Mouse (Mus musculus): ENCODE results near the gene Calm1.

Calm1 gene

GRCm38 (mm10) chr12:100198967-100199660 lies at the start of gene Calm1:
TSS of gene Calm1 (plus strand) at chr12:100199435.
- CTCF ChIA-PET, result interaction anchor here (0.5 to 2.0 kb wide), 5 partner anchors 9 to 400 kb away, joined by 3 to 17 read pairs (median 3); no protein-coding TSS in a partner anchor

- CTCF ChIA-PET, result no interaction called here
These were observed 46.8 kb upstream of the Calm1 start for GRCm38 (mm10) chr12:100152466-100152865.

- CTCF ChIA-PET, result interaction anchor here (0.6 kb wide), 1 partner anchor 25 kb away, joined by 5 read pairs; no protein-coding TSS in a partner anchor
These were observed 39.8 kb upstream of the Calm1 start, which contains the start of gene Nrde2 for GRCm38 (mm10) chr12:100159261-100159975. TSS of gene Nrde2 (minus strand) at chr12:100159653.

- CTCF ChIA-PET, result no interaction called here
These were observed 34.2 kb upstream of the Calm1 start for GRCm38 (mm10) chr12:100164991-100165500.

DNA sequence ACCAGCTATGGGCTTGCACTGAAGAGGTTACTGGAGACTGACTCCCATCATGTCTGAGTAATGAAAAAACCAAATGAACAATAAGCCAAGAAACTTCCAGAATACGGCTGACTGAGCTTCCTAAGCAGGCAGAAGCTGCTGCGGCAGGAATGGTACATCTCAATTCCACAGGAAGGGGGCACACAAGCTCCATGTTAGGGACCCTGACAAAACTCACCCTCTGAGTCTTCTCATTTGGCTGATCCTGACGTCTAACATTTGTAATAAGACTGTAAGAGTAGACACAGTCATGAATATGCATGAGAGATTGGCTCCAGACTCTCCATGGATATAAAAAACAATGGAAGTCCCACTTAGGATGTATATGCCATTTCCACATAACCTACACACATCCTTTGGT lies 33.1 kb upstream of the Calm1 start:
- CTCF ChIA-PET, result no interaction called here

- CTCF ChIA-PET, result interaction anchor here (0.7 kb wide), 1 partner anchor 298 kb away, joined by 3 read pairs; no protein-coding TSS in a partner anchor
These were observed 32.3 kb upstream of the Calm1 start for GRCm38 (mm10) chr12:100166939-100167338.

DNA sequence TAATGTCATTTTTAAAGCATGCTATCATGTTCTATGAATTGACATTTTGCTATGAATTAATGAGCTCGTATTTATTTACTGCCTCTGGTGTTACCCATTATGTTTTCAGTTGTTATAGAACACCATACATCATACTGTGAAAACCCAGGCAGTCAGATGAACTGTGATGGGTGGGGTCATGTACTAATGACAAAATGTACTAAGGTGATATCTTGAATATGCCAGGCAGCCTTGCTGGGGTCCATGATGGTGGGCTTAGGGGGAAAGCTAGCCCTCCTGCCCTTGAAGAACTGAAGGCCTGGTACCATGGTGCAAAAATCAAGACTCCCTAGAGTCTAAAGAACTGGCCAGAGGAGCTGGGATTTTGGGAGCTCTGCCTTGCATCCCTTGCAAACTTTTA lies 31.7 kb upstream of the Calm1 start:
- CTCF ChIA-PET, result interaction anchor here (0.7 to 1.0 kb wide), 2 partner anchors 19 to 298 kb away, joined by 3 read pairs; no protein-coding TSS in a partner anchor

DNA sequence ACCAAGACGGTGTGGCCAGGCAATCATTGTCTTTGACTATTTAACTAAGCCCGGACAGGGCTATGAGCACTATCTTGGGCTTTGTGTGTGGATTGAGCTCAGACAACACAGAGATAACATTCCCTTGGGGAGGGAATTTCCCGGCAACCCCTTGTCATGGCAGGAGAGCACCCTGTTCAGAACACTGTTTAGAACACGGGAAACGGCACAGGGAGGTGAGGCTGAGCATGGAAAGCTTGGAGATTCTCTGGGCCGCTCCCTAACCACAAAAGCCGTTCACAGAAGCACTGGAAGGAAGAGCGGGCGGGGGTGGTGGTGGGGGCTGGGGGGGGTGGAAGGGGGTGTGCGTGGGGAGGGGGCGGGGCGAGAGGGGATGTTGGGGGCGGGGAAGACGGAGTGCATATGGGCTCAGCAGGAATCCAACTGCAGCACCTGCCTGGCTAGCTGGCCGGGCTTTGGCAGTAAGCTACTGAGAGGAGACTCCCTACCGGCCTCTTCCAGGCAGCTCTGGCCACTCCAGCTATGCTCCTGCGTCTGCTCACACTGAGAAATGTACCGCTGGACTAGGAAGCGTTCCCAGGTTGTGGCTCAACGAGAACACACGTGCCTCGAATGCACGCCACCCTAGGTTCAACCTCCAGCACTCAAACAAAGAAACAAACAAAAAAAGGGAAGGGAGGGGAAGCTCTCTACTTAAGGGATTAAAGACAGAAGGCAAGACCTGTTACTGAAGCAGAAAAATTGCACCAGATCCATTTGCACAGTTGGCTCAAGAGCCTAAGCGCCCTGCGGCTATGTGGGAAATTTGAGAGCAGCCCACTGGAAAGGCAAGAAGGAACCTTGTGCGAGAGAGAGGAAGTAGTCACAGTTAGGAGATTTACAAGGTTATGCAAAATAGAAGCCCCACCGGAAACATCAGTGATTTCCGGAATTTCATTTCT lies 31.0 kb upstream of the Calm1 start:
- CTCF ChIA-PET, result interaction anchor here (0.7 to 1.0 kb wide), 3 partner anchors 19 to 386 kb away, joined by 3 to 12 read pairs (median 3); no protein-coding TSS in a partner anchor

GRCm38 (mm10) chr12:100172481-100172880 lies 26.8 kb upstream of the Calm1 start:
- CTCF ChIA-PET, result interaction anchor here (0.8 kb wide), 1 partner anchor 12 kb away, joined by 6 read pairs; no protein-coding TSS in a partner anchor

DNA sequence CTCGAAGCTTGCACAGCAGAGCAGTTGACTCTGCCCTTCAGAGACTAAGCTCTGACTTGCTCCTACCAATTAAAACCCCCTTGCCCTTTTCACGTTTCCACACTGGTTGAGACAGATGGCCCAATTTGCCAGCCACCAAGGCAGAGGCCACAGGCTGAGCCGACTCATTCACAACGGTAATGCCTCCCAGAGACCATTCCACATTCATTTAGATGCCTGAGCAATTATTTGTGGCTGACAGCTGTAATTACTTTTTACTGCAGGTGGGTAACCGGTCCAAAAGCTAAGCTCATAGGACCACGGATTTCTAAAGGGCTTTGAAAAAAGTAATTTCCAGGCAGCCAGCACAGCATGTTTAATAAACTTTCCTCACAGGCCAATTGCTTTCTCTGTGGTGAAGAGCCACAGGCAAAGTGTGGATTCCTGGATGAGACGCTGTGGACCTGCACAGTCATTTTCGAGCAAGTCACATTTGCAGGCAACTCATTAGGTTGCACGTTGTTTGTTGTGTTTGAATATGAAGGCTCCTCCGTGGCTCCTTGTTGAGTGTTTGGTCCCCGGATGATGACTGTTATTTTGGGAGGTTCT lies 22.7 kb upstream of the Calm1 start:
- CTCF ChIA-PET, result no interaction called here

DNA sequence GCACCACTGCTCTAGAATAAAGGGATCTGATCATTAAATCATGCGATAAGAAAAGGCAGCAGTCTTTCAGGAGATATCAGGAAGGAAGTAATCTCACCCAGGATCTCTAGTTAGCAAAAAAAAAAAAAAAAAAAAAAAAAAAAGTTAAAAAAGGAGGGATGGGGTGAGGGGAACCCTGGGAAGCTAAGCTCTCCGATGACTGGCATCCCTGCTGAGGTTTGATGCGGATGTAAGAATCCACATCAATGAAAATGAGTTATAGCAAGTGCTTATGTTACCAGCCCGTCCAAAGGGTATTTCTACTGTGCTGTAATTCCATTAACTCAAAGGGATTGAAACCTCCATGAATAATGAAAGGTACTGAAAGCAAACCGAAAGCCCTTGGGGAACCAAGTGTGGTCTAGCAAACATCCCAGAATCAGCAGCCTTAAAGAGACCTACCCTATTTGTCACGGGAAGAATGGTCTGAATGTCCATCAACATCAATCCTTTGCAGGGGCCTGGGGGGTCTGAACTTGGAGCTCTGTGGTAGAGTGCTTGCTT lies 20.3 kb upstream of the Calm1 start:
- CTCF ChIA-PET, result interaction anchor here (0.6 kb wide), 2 partner anchors 8 to 177 kb away, joined by 5 read pairs; no protein-coding TSS in a partner anchor

GRCm38 (mm10) chr12:100180802-100181201 lies 18.4 kb upstream of the Calm1 start:
- CTCF ChIA-PET, result no interaction called here

GRCm38 (mm10) chr12:100182676-100183075 lies 16.6 kb upstream of the Calm1 start:
- CTCF ChIA-PET, result interaction anchor here (0.5 kb wide), 1 partner anchor 199 kb away, joined by 3 read pairs; no protein-coding TSS in a partner anchor

- CTCF ChIA-PET, result no interaction called here
These were observed 15.3 kb upstream of the Calm1 start for GRCm38 (mm10) chr12:100183970-100184369.

DNA sequence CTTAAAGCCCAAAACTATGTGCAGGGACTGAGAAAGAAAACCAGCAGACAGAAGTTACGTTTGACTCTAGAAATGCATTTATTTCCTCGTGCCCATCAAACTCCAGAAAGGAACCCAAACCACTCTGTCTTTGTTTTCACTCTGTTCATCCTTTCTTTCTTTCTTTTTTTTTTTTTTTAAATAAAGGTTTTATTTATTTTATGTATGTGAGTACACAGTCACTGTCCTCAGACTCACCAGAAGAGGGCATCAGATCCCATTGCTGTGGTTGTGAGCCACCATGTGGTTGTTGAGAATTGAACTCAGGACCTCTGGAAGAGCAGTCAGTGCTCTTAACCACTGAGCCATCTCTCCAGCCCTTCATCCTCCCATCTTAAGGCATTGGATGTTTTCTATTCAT lies 14.3 kb upstream of the Calm1 start:
- CTCF ChIA-PET, result interaction anchor here (0.7 kb wide), 2 partner anchors 25 to 291 kb away, joined by 5 to 7 read pairs; partner anchors contain the start of gene Nrde2

GRCm38 (mm10) chr12:100185897-100186296 lies 13.3 kb upstream of the Calm1 start:
- CTCF ChIA-PET, result interaction anchor here (0.7 kb wide), 1 partner anchor 13 kb away, joined by 17 read pairs; the partner anchor contains the start of gene Calm1

- CTCF ChIA-PET, result interaction anchor here (0.7 to 2.1 kb wide), 4 partner anchors 12 to 18 kb away, joined by 3 to 17 read pairs (median 7); partner anchors contain the start of gene Calm1
These were observed 12.9 kb upstream of the Calm1 start for GRCm38 (mm10) chr12:100186376-100186775.

DNA sequence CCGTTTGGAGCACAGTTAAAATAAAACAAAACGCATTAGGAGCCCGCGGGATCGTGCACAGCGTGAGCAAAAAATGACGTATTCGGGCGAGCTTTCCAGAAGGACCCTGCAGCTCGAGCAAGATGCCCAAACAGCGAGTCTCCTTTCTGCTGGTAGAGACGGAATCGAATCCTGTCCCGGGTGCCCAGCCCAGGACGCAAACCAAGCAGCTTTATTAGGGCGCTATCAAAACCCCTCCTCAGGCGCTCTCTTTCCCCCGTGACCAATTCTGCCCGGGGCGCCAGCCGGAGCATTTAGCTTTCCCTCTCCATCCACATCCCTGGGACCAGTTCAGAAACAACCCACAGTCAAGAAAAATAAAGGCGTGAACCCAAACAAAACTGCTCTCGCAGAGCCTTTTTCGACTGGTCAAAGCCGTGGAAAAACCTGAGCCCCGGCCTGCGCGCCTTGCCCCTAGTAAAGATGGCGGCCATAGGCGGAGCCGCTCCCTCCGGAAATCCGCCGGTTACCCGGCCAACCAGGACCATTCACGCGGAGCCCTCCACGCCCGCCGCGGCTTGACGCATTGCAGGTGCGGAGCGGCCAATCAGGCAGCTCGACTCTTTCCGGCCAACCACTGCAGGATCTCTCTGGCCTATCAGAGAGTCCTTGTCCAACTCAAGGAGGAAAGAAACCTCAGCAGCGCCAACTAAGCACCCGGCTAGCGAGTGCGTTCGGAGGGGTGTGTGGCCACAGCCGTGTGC lies 12.1 kb upstream of the Calm1 start:
- CTCF ChIA-PET, result interaction anchor here (0.9 to 2.1 kb wide), 3 partner anchors 11 to 19 kb away, joined by 3 to 11 read pairs (median 3); partner anchors contain the start of gene Calm1

DNA sequence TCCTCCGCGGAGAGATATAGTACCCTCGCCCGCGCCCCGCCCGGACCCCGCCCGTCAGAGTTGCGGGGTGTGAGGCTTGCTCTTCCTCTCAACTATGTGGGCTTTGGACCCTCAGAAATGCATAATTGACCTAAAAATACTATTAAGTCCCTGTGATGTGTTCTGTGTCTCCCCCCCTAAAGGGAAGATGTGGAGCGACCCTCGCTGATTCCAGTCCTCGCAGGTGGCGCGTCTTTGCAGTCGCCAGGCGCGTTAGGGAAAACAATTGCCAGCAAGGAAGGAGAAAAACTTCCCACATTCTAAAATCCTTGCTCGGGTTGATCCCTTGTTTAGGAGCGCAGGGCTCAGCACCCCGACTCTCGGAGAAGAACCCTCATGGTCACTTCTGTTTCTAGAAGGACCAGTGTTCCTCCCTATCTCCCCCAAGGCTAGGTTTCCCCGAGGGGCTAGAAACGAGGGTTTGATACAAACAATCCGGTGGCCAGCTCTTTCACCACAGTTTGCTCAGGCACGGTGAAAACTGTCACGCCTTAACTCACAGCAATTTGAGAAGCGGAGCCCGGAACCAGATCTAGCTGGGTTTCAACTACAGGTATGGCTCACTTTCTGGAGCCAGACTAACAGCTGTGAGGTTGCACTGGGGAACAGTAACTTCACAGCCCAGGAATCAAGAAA lies 11.3 kb upstream of the Calm1 start:
- CTCF ChIA-PET, result interaction anchor here (0.6 to 2.1 kb wide), 2 partner anchors 11 to 13 kb away, joined by 3 to 11 read pairs; partner anchors contain the start of gene Calm1
